Mouse (Mus musculus) heart, embryonic 14.5 days (tissue): ENCODE measurements around the gene Gpr37. TPM values are rescaled to one million over a fixed set of nuclear protein-coding genes. Genes with fewer than 3 reads are reported as not detected.

ENCODE experiments used
- ATAC-seq: fragments of 200-750 bp; cut with Nextera tagmentation; 2 replicates; pipeline ENCODE4 v1.8.0; 2017; ENCODE audit warnings: low read depth, moderate TSS enrichment; ENCODE audit not compliant: insufficient number of reproducible peaks, insufficient read depth, low FRiP score
- H3K27ac ChIP-seq, 2 experiments: fragments of 200-500 bp in 1 of 2; fragments of 300-500 bp in 1 of 2; sonication (generic) in 1 of 2; replicated peaks in 1 of 2; 2 replicates each; pipeline ENCODE4 v1.5.1; 2012 to 2014; ENCODE audit warnings: low read depth in 2 of 2, low read length in 2 of 2, control low read depth in 1 of 2, mild to moderate bottlenecking in 1 of 2, mixed read lengths in 1 of 2; ENCODE audit not compliant: control insufficient read depth in 1 of 2, insufficient read depth in 1 of 2
- H3K27me3 ChIP-seq: fragments of 300-500 bp; sonication (generic); 2 replicates; pipeline ENCODE4 v1.6.1; 2014; ENCODE audit warnings: mild to moderate bottlenecking, low read length, control low read depth; ENCODE audit not compliant: control insufficient read depth, insufficient read depth
- H3K36me3 ChIP-seq: fragments of 300-500 bp; sonication (generic); 2 replicates; pipeline ENCODE4 v1.6.1; 2014; ENCODE audit warnings: mild to moderate bottlenecking, control low read depth, low read length, mixed read lengths; ENCODE audit not compliant: control insufficient read depth, insufficient read depth
- H3K4me1 ChIP-seq, 2 experiments: fragments of 200-500 bp in 1 of 2; fragments of 300-500 bp in 1 of 2; sonication (generic) in 1 of 2; 2 replicates each; pipeline ENCODE4 v1.6.1; 2012 to 2014; ENCODE audit warnings: low read length in 2 of 2, control low read depth in 1 of 2, mixed read lengths in 1 of 2; ENCODE audit not compliant: control insufficient read depth in 2 of 2, insufficient read depth in 2 of 2
- H3K4me2 ChIP-seq: fragments of 300-500 bp; sonication (generic); 2 replicates; pipeline ENCODE4 v1.6.1; 2014; ENCODE audit warnings: mild to moderate bottlenecking, low read length
- H3K4me3 ChIP-seq, 2 experiments: fragments of 200-500 bp in 1 of 2; fragments of 300-500 bp in 1 of 2; sonication (generic) in 1 of 2; 2 replicates each; pipeline ENCODE4 v1.5.1; 2012 to 2014; ENCODE audit warnings: low read length in 2 of 2, mild to moderate bottlenecking in 2 of 2, control low read depth in 1 of 2, low read depth in 1 of 2, moderate library complexity in 1 of 2; ENCODE audit not compliant: control insufficient read depth in 1 of 2, insufficient read depth in 1 of 2
- H3K9ac ChIP-seq: fragments of 300-500 bp; sonication (generic); 2 replicates; pipeline ENCODE4 v1.6.1; 2014; ENCODE audit warnings: mild to moderate bottlenecking, low read length
- H3K9me3 ChIP-seq: fragments of 300-500 bp; sonication (generic); 2 replicates; pipeline ENCODE4 v1.6.1; 2016; ENCODE audit warnings: low read length, control low read depth; ENCODE audit not compliant: control insufficient read depth
- WGBS: fragments of 180-500 bp; shearing (Covaris S2); extraction: QIAGEN DNeasy Blood & Tissue Kit; methylation state at CpG from one replicate; pipeline ENCODE4 v1.1.7; 2014; 5-methylcytosine and 5-hydroxymethylcytosine counted together
- polyA plus RNA-seq: library from polyadenylated mRNA; unstranded; fragments of >200 nt; fragmentation: Nextera tagmentation; extraction: Ambion mirVana; gene quantifications from 2 replicates; pipeline ENCODE4 v1.2.1, GENCODE M21; 2014

The Gpr37 gene
- polyA plus RNA-seq = 1.5 and 2.2 TPM in 2 replicates

DNA sequence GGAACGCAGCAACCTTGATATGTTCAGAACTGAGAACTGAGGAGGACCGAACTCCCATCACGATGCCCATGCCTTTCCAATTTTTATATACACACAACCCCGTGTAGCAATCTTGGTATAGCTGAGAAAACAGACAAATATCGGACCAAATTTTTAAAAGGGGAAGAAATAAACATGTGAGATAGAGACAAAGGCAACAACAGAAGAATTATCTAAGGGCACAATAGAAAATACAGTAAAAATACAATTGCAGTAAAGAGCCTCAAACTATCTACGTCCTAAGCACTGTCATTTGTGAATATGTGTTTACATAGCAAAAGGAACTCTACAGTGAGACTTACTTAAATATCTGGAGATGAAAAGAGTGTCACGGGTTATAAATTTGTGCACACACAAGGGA is at the start of gene Gpr37:
Gene Gpr37 (minus strand): TSS at position 101 of the 400 bp plus-strand sequence.
- no peaks in the 10 kb centered on the region for H3K36me3 ChIP-seq
- H3K27ac ChIP-seq = peak within 1 kb of the TSS; percentile 9 to 50; a peak in 2 of 4 replicates
- peak within 1 kb of the TSS; percentile 96 for H3K4me2 ChIP-seq
- 34% methylated on average over 7 of the region's 7 CpGs for WGBS
- 0 out of 2 replicates have a peak, but pooled peaks cover 4% of the 10 kb centered on the region for H3K27me3 ChIP-seq
- no peak for ATAC-seq
- H3K4me1 ChIP-seq = peaks cover 3 to 9% of the 10 kb centered on the region in 2 experiments; a peak in 1 of 4 replicates
- no peaks in the 10 kb centered on the region for H3K9me3 ChIP-seq
- H3K4me3 ChIP-seq = peak within 1 kb of the TSS; percentile 56 to 64
- H3K9ac ChIP-seq = peak within 1 kb of the TSS; percentile 74

DNA sequence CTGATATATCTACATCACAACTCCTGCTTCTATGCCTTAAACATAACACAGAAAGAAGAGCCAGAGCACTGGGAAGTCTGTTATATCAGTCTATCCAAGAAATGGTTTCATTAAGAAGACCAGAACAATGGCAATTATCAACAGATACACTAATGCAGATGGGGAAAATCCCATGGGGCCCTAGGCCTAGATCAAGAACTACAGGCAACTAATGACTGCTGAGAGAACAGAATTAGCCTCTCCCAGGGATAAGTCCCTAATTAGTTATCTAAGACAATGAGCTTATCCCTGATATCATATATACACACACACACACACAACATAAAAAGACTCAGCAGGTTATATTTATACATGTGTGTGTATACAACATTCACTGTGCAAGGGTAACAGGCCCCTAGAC is 46.0 kb upstream of the Gpr37 start:
- no peak for ATAC-seq
- H3K27ac ChIP-seq = no peak overlapping the region
- H3K27me3 ChIP-seq = no peaks in the 10 kb centered on the region
- H3K4me1 ChIP-seq = no peaks in the 10 kb centered on the region
- H3K4me3 ChIP-seq = no peak overlapping the region
- no peak overlapping the region for H3K4me2 ChIP-seq
- H3K9me3 ChIP-seq = no peaks in the 10 kb centered on the region
- H3K36me3 ChIP-seq = no peaks in the 10 kb centered on the region
- no peak overlapping the region for H3K9ac ChIP-seq

DNA sequence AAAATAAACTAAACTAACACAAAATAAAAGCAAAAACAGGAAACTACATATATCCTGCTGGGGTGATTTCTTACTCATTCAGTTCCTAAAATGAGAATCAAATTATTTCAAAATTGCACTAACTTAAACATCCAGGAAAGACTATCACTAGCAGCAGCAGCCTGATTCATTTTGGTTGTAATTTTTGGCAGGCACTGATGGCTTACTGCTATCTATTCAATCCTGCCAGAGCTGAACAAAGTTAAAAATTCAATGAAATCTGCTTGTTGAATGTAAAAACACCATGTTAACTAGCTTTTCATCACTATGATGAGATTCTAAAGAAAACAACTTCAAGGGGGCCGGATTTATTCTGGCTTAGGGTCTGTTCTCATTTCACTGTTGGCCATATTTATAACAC is 36.0 kb upstream of the Gpr37 start:
- no peak overlapping the region for H3K9ac ChIP-seq
- H3K27ac ChIP-seq = no peak overlapping the region
- no peaks in the 10 kb centered on the region for H3K36me3 ChIP-seq
- H3K4me3 ChIP-seq = no peak overlapping the region
- no peaks in the 10 kb centered on the region for H3K27me3 ChIP-seq
- no peaks in the 10 kb centered on the region for H3K4me1 ChIP-seq
- 74% methylated on average over 1 of the region's 1 CpGs for WGBS
- H3K4me2 ChIP-seq = no peak overlapping the region
- ATAC-seq = no peak
- H3K9me3 ChIP-seq = no peaks in the 10 kb centered on the region

DNA sequence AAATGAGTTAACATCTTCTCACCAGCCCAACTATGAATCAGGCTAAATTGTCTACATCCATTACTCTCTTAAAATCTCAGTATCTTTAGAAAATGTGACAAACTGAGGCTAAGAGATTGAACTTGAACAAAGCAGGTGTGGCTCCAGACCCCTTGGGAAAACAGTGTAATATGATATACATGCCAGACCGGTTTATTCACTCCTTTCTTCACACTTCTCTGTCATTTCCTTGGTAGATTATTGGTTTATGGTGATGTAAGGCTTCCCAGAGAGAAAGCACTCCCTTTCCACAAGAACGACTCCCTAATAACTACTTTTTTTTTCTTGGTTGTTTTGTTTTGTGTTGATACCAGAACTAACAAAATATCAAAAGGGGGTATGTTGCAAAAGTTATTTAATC is 20.1 kb upstream of the Gpr37 start:
- Histone ChIP-seq H3K4me1 (no peaks in the 10 kb centered on the region), H3K36me3 (no peaks in the 10 kb centered on the region), H3K27me3 (no peaks in the 10 kb centered on the region), H3K27ac (no peak overlapping the region), H3K9me3 (no peaks in the 10 kb centered on the region), H3K4me2 (no peak overlapping the region), H3K4me3 (no peak overlapping the region), H3K9ac (no peak overlapping the region)
- WGBS = 20% methylated on average over 2 of the region's 2 CpGs
- ATAC-seq = no peak

DNA sequence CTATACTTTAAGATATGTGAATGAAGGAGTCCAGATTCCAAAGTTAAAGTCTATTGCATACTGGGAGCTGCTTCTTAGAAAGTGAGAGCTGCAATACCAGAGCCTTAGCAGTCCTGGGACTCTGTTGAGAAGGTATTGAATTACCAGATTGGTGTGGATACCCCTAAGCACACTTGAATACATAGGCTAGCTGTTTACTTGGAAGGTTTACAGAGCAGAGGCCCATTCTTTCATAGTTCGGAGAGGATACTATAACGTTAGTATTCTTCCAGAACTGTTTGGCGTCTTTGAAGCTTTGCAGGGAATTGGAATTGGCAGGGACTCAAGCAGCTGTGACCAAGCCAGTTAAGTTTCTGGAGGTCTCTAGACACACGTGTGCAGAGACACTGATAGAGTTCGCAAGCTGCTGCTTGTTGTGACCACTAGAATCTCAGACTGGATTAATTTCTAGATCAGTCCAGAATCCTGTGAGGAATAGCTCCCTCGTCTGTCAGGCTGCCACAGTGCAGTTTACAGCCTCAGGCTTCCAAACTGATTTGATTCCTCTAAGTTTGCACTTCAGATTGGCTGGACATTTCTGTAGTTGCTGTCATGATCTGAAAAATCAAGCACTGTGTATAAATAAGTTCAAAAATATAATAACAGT is 18.8 kb upstream of the Gpr37 start:
- H3K4me2 ChIP-seq = no peak overlapping the region
- no peak overlapping the region for H3K27ac ChIP-seq
- no peaks in the 10 kb centered on the region for H3K4me1 ChIP-seq
- H3K9me3 ChIP-seq = no peaks in the 10 kb centered on the region
- no peaks in the 10 kb centered on the region for H3K27me3 ChIP-seq
- no peak for ATAC-seq
- 41% methylated on average over 6 of the region's 6 CpGs for WGBS
- H3K36me3 ChIP-seq = no peaks in the 10 kb centered on the region
- H3K9ac ChIP-seq = no peak overlapping the region
- no peak overlapping the region for H3K4me3 ChIP-seq

DNA sequence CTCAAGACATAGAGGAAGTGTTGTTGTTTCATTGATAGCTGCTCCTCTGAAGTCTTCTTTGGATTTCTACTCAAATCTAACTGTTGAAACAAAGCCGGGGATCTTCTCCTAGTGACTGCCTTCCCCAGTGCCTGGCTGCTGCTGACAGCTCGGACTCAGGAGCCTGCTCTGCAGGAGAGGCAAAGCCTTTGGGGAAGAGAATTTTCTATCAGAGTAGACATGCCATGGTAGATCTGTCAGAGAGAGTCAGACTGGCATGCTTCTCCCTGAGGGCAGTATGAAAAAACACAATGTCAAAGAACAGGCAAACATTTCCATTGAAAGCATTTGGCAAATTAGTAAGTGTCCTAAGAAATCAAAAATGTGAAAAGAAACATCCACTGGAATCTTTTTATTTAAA is 9.4 kb upstream of the Gpr37 start:
- no peak overlapping the region for H3K4me2 ChIP-seq
- no peak overlapping the region for H3K9ac ChIP-seq
- no peak for ATAC-seq
- H3K27me3 ChIP-seq = no peaks in the 10 kb centered on the region
- H3K36me3 ChIP-seq = no peaks in the 10 kb centered on the region
- WGBS = 20% methylated on average over 2 of the region's 2 CpGs
- no peaks in the 10 kb centered on the region for H3K4me1 ChIP-seq
- no peaks in the 10 kb centered on the region for H3K9me3 ChIP-seq
- no peak overlapping the region for H3K27ac ChIP-seq
- no peak overlapping the region for H3K4me3 ChIP-seq

DNA sequence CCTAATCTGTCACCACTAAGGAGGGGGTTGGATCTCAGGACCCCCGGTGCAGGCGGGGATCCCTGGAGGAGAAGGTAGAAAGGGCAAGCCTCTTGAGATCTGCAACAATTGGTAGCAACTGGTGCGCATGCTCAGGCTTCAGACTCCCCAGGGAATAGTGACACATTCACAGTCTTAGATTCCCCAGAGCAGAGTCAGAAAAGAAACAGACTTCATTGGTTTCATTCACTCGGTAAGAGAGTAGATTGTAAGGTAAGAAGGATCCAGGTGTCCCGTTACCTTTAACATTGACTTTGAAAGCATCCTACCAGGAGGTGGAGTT is 284 bp downstream of the Gpr37 start:
- 0 out of 2 replicates have a peak, but pooled peaks have one; percentile 5 for ATAC-seq
- peak overlapping the region; percentile 9 to 50; a peak in 2 of 4 replicates for H3K27ac ChIP-seq

More for the DNA sequence above, 284 bp downstream of the Gpr37 start:
- WGBS = 1% methylated on average over 5 of the region's 5 CpGs
- Histone ChIP-seq H3K4me2 (peak overlapping the region; percentile 96), H3K27me3 (0 out of 2 replicates have a peak, but pooled peaks cover 4% of the 10 kb centered on the region), H3K4me1 (peaks cover 3 to 9% of the 10 kb centered on the region in 2 experiments; a peak in 1 of 4 replicates), H3K36me3 (no peaks in the 10 kb centered on the region), H3K4me3 (peak overlapping the region; percentile 56 to 64), H3K9ac (peak overlapping the region; percentile 74), H3K9me3 (no peaks in the 10 kb centered on the region)
